Mouse (Mus musculus): Measurements from ENCODE around the gene Aak1.

GRCm38 (mm10) chr6:86841949-86842348, 7.4 kb upstream of the Aak1 start:
- TF ChIP-seq POLR2A (IDR thresholded peaks at IDR 0.05; ENCODE audit: low read depth, low read length), result no peak
- no peak for TF ChIP-seq CTCF (IDR thresholded peaks at IDR 0.05; ENCODE audit: extremely low read depth, insufficient read length, insufficient replicate concordance, low read depth, low read length)

All from small intestine, adult 2 months (tissue).